Mouse (Mus musculus) intestine, embryonic 15.5 days (tissue): ENCODE results near the gene Eif2d. TPM values are rescaled to one million over a fixed set of nuclear protein-coding genes. Genes with fewer than 3 reads are reported as not detected.

ENCODE experiments used
- ATAC-seq: fragments of 200-750 bp; cut with Nextera tagmentation; 2 replicates; pipeline ENCODE4 v1.8.0; 2017; ENCODE audit warnings: moderate TSS enrichment, moderate library complexity
- H3K27ac ChIP-seq: fragments of 300-500 bp; sonication (generic); 2 replicates; pipeline ENCODE4 v1.5.1; 2015; ENCODE audit warnings: mild to moderate bottlenecking, inconsistent platforms
- H3K27me3 ChIP-seq: fragments of 300-500 bp; sonication (generic); replicated peaks from 2 replicates; pipeline ENCODE4 v1.6.1; 2015; ENCODE audit warnings: inconsistent platforms
- H3K36me3 ChIP-seq: fragments of 300-500 bp; sonication (generic); 2 replicates; pipeline ENCODE4 v1.6.1; 2015; ENCODE audit warnings: inconsistent platforms
- H3K4me1 ChIP-seq: fragments of 300-500 bp; sonication (generic); replicated peaks from 2 replicates; pipeline ENCODE4 v1.6.1; 2015; ENCODE audit warnings: inconsistent platforms
- H3K4me2 ChIP-seq: fragments of 300-500 bp; sonication (generic); replicated peaks from 2 replicates; pipeline ENCODE4 v1.6.1; 2015; ENCODE audit warnings: mild to moderate bottlenecking, inconsistent platforms
- H3K4me3 ChIP-seq: fragments of 300-500 bp; sonication (generic); replicated peaks from 2 replicates; pipeline ENCODE4 v1.5.1; 2015; ENCODE audit warnings: inconsistent platforms
- H3K9ac ChIP-seq: fragments of 300-500 bp; sonication (generic); 2 replicates; pipeline ENCODE4 v1.6.1; 2015; ENCODE audit warnings: inconsistent platforms
- H3K9me3 ChIP-seq: fragments of 300-500 bp; sonication (generic); 2 replicates; pipeline ENCODE4 v1.6.1; 2016; ENCODE audit warnings: inconsistent platforms
- WGBS: fragments of 180-500 bp; shearing (Covaris S2); methylation state at CpG from one replicate; pipeline ENCODE4 v1.1.7; 2015; 5-methylcytosine and 5-hydroxymethylcytosine counted together
- polyA plus RNA-seq: library from polyadenylated mRNA; unstranded; fragments of >200 nt; fragmentation: Nextera tagmentation; extraction: Ambion mirVana; gene quantifications from 2 replicates; pipeline ENCODE4 v1.2.1, GENCODE M21; 2015

The Eif2d gene
- polyA plus RNA-seq, 1 experiment from 2014 or later = 55.1 TPM

DNA sequence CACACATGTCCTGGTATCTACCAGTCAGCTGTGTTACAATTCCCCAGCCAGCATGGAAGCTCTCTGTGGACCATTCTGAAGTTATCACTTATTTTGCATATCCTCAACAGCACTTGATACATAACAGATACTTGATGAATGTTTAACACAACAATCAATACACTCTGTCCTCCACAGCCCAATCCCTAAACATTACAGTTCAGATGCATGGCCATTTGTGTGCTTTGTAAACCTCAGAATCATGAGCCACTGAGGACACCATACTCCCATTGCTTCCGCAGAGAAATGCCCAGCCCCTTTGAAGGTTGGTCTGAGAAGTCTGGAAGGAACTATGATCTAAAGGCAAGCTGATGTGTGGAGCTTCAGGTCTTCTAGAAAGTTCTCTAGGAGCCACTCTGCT lies 58.7 kb downstream of the Eif2d start:
- Histone ChIP-seq H3K4me3 (no peak overlapping the region), H3K27me3 (no peaks in the 10 kb centered on the region), H3K9me3 (no peaks in the 10 kb centered on the region), H3K36me3 (no peaks in the 10 kb centered on the region), H3K4me2 (no peak overlapping the region), H3K4me1 (peaks cover 17% of the 10 kb centered on the region), H3K9ac (no peak overlapping the region), H3K27ac (no peak overlapping the region)
- no peak for ATAC-seq
- WGBS = 84% methylated on average over 1 of the region's 1 CpGs

DNA sequence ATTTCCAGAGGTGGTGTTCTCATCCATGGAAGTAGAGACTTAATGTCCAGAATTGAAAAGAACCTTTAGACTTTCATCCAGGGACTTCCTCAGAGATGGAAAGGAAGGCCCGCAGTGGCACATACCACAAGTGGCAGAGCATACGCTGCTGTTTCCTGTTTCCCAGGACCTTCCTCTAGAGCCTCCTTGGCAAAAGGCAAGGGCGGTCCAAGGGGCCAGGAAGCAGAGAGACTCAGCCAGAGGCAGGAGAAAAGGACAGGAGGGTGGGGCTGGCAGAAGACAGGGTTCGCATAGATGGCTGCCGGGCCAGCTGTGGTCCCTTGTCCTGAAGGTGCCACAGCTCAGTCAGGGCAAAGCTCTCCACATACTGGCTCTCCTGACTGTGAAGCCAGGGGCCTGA lies 60.0 kb downstream of the Eif2d start:
- Histone ChIP-seq H3K9ac (no peak overlapping the region), H3K9me3 (no peaks in the 10 kb centered on the region), H3K4me3 (no peak overlapping the region), H3K4me2 (no peak overlapping the region), H3K36me3 (no peaks in the 10 kb centered on the region), H3K27ac (peak overlapping the region; percentile 19; the same call in 1 of the 2 replicates), H3K27me3 (no peaks in the 10 kb centered on the region), H3K4me1 (peaks cover 17% of the 10 kb centered on the region)
- WGBS = 49% methylated on average over 5 of the region's 5 CpGs
- ATAC-seq = no peak

DNA sequence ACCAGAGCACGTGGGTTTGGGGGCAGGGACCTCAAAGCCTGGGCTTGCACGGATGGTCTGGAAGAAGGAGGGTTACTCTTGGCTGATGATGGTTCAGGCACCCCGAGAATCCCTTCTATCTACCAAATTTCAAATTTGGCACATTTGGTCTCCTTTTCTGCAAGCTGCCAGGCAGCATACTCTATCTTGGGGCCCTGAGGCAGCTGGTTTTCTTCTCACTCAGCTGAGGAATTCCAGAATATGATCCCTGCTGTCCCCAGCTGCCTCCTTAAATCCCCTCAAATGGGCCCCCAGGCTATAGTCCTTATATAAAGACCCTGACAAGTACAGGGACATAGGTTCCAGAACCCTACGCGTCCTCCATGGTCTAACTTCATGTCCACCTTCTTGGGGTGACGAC lies 60.4 kb downstream of the Eif2d start:
- no peak overlapping the region for H3K4me3 ChIP-seq
- peak overlapping the region; percentile 19; the same call in 1 of the 2 replicates for H3K27ac ChIP-seq
- H3K36me3 ChIP-seq = no peaks in the 10 kb centered on the region
- no peak for ATAC-seq
- peaks cover 17% of the 10 kb centered on the region for H3K4me1 ChIP-seq
- no peaks in the 10 kb centered on the region for H3K27me3 ChIP-seq
- H3K4me2 ChIP-seq = no peak overlapping the region
- H3K9ac ChIP-seq = no peak overlapping the region
- WGBS = 60% methylated on average over 6 of the region's 6 CpGs
- H3K9me3 ChIP-seq = no peaks in the 10 kb centered on the region

DNA sequence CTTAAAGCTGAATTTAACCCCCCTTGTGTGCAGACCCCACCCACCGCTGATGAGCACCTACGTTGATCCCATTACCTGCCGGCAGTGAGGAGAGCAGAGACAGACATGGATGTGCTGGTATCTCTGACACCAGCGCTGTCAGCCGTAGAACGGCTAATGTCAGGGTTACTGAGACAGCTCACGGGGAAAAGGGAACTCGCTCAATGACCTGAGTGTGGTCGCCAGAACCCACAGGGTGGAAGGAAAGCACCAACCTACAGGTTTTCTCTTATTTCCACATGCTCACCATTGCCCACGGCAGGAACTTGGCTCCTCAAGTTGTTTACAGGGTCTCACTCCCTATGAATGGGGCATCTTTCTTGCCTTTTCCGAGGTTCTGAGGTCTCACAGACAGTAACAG lies 66.0 kb downstream of the Eif2d start:
- peaks cover 1% of the 10 kb centered on the region; the same call in 1 of the 2 replicates for H3K4me1 ChIP-seq
- H3K27me3 ChIP-seq = no peaks in the 10 kb centered on the region
- no peaks in the 10 kb centered on the region for H3K36me3 ChIP-seq
- H3K4me3 ChIP-seq = no peak overlapping the region
- no peak overlapping the region for H3K27ac ChIP-seq
- no peak overlapping the region for H3K9ac ChIP-seq
- H3K9me3 ChIP-seq = no peaks in the 10 kb centered on the region
- WGBS = 84% methylated on average over 11 of the region's 11 CpGs
- H3K4me2 ChIP-seq = no peak overlapping the region
- no peak for ATAC-seq

DNA sequence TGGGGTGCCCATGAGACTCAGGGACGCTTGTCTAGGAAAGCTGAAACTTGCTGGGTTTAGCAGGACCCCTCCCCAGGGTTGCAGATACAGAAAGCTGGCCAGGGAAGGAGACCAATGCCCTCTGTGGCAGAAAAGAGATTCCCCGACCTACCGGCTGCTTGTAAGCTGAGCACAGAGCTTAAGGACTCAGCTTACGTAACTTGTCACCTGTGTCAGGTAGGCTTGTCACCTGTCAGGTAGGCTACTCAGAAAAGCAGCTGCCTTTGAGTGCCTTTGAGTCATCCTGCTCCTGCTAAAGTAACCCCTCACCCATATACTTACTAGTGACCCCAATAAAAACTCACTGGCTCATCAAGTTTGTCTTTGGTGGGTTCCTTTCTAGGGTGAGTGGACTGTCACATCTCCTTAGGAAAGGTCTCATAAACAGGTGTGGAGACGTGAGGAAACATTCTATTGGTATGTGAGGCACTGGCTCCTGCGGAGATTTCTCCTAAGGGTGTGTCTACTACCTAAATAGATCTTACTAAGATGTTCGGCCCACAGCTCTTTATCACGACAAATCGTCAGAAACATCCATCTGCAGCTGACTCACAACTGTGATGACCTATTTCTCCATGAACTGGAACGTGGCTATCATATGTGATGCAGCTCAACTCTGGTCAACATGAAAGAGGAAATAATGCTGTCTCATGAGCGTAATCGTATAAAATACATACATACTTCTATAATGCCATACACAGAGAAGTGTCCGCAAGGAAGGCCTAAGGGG lies 69.0 kb downstream of the Eif2d start:
- Histone ChIP-seq H3K27me3 (no peaks in the 10 kb centered on the region), H3K4me2 (no peak overlapping the region), H3K36me3 (no peaks in the 10 kb centered on the region), H3K4me3 (no peak overlapping the region), H3K9me3 (no peaks in the 10 kb centered on the region), H3K4me1 (0 out of 2 replicates have a peak, but pooled peaks cover 4% of the 10 kb centered on the region), H3K9ac (no peak overlapping the region), H3K27ac (no peak overlapping the region)
- no peak for ATAC-seq
- WGBS = 78% methylated on average over 13 of the region's 13 CpGs

DNA sequence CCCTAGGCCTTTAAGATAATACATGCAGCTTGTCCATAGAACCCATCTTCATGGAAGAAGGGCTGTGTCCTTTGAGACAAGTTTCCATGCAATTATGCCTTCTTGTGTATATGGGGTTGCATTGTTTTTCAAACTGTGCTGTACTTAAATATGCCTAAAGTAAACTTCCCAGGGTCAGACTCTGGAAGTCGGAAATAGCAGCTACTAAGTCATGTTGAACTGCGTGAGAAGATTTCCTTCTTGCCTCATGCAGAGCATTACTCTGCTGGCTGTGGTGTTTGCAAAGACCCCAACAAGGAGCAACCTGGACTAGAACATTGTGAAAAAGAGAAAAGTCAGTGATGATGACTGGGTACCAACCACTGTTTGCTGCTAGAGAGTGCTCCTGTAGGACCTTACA lies 70.4 kb downstream of the Eif2d start:
- WGBS = 68% methylated on average over 2 of the region's 2 CpGs
- no peaks in the 10 kb centered on the region for H3K9me3 ChIP-seq
- no peaks in the 10 kb centered on the region for H3K36me3 ChIP-seq
- H3K27me3 ChIP-seq = no peaks in the 10 kb centered on the region
- no peak overlapping the region for H3K4me3 ChIP-seq
- ATAC-seq = no peak
- 0 out of 2 replicates have a peak, but pooled peaks cover 5% of the 10 kb centered on the region for H3K4me1 ChIP-seq
- no peak overlapping the region for H3K9ac ChIP-seq
- no peak overlapping the region for H3K4me2 ChIP-seq
- no peak overlapping the region for H3K27ac ChIP-seq

DNA sequence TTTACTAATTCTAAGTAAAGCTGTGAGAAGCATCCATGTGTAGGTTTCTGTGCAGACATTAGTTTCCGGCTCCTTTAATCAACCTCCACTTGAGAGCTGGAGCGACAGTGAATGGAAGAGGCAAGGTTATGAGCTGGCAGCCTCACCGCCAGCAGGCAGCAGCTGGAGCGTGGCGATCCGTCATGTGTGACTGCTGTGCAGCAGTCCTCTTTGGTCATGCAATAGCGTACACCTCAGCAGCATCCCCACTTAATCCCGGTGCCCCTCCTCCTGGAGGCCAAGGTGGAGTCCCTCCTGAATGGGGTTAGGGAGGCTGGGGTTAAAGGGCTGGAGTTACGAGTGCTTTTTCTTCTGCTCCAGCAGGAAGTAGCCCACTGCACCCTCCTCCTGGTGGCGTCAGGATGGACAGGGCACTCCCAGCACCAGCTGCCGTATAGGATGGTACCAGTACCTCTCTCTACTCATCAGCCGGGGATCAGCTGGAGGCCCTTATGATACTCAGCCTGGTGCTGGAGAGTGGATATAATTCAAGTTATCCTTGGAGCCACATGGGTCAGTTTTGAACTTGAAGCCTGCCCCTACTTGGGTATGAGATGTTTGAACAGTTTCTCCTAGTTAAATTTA lies 72.0 kb downstream of the Eif2d start:
- Histone ChIP-seq H3K27ac (no peak overlapping the region), H3K9ac (no peak overlapping the region), H3K4me2 (no peak overlapping the region), H3K36me3 (no peaks in the 10 kb centered on the region), H3K4me1 (0 out of 2 replicates have a peak, but pooled peaks cover 6% of the 10 kb centered on the region), H3K27me3 (no peaks in the 10 kb centered on the region), H3K4me3 (no peak overlapping the region), H3K9me3 (no peaks in the 10 kb centered on the region)
- no peak for ATAC-seq
- WGBS = 62% methylated on average over 12 of the region's 12 CpGs

DNA sequence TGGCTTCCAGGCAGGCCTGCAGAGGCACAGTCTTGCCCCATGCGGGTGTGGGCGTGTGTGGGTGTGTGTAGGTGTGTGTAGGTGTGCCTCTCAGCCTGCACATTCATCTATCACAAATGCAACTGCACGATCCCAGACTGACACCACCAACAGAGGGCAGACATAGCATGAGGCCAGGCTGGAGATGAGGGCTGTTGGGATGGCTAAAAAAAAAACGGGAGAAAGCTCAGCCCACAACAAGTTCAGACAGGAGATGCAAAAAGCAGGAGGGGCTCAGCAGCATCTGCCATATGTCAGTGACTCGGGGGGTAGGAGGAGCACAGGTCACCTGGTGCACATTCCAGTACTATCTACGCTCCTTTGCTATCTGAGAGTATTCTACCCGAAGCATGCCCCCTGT lies 75.2 kb downstream of the Eif2d start:
- Histone ChIP-seq H3K36me3 (no peaks in the 10 kb centered on the region), H3K9me3 (no peaks in the 10 kb centered on the region), H3K4me1 (0 out of 2 replicates have a peak, but pooled peaks cover 6% of the 10 kb centered on the region), H3K27me3 (no peaks in the 10 kb centered on the region), H3K9ac (no peak overlapping the region), H3K27ac (no peak overlapping the region), H3K4me2 (no peak overlapping the region), H3K4me3 (no peak overlapping the region)
- peak; percentile 31; the same call in 1 of the 2 replicates for ATAC-seq
- 40% methylated on average over 7 of the region's 7 CpGs for WGBS

DNA sequence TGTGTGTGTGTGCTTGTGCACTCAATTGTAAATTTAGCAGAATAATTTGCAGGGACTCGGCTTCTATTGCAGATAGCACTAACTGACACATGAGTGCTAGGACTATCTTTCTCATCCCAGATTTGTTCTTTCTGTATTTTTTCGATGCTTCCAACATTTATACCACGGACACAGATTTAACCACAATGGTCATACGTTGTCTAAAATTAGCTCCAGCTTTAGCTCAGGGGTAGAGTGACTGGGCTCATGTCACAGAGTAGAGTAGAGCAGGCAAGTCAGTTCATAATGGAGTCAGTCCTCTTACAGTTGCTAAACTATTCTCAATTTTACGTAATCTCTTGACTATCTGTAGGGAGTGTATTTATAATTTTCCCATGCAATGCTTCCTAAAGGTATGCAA lies 75.7 kb downstream of the Eif2d start:
- Histone ChIP-seq H3K36me3 (no peaks in the 10 kb centered on the region), H3K4me3 (no peak overlapping the region), H3K27me3 (no peaks in the 10 kb centered on the region), H3K4me2 (no peak overlapping the region), H3K27ac (no peak overlapping the region), H3K9ac (no peak overlapping the region), H3K9me3 (no peaks in the 10 kb centered on the region), H3K4me1 (0 out of 2 replicates have a peak, but pooled peaks cover 6% of the 10 kb centered on the region)
- ATAC-seq = no peak
- WGBS = 81% methylated on average over 5 of the region's 5 CpGs

DNA sequence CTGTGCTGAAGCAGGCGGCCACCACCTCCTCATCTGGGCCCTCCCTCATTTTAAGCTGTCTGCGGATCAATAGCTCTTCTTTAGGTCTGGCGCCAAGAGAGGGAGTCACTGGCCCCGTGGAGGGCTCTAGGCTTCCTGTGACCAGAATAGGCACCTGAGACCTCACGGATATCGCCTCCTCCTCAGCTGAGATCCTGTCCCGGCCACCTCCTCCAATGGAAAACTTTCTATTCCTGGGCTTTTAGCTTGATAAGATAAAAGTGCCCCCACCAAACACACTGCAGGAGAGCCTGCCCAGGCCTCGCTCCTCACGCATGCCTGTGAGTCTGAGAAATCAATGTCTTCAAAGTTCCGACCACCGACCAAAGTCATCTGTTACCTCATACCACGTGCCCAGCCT lies 80.5 kb downstream of the Eif2d start:
- ATAC-seq = no peak
- no peaks in the 10 kb centered on the region for H3K36me3 ChIP-seq
- no peaks in the 10 kb centered on the region for H3K9me3 ChIP-seq
- 56% methylated on average over 12 of the region's 12 CpGs for WGBS
- no peak overlapping the region for H3K4me3 ChIP-seq
- H3K4me2 ChIP-seq = no peak overlapping the region
- no peak overlapping the region for H3K9ac ChIP-seq
- no peaks in the 10 kb centered on the region for H3K4me1 ChIP-seq
- H3K27me3 ChIP-seq = no peaks in the 10 kb centered on the region; the same call in 1 of the 2 replicates
- H3K27ac ChIP-seq = no peak overlapping the region

DNA sequence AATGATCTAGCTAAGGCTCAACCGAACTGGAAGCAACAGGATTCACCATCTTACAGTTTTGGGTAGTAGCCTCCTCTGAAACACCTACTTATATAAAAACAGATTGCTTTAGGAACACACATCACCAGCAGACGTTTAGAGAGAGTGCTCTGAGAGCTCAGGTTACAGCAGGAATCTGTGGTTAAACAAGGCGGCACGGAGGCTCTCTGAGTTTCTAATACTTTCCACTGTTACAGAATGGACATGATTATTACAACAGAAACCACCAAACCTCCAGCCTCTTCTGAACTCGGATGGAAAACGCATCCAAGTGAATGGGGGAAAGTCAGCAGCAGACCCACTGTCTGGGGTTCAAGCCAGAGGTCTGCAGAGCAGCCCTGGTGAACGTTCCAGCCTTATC lies 83.1 kb downstream of the Eif2d start:
- Histone ChIP-seq H3K36me3 (no peaks in the 10 kb centered on the region), H3K27ac (no peak overlapping the region)

More for the DNA sequence above, 83.1 kb downstream of the Eif2d start:
- Histone ChIP-seq H3K27me3 (peaks cover 5% of the 10 kb centered on the region), H3K9ac (no peak overlapping the region), H3K9me3 (no peaks in the 10 kb centered on the region), H3K4me2 (no peak overlapping the region), H3K4me1 (0 out of 2 replicates have a peak, but pooled peaks cover 3% of the 10 kb centered on the region), H3K4me3 (no peak overlapping the region)
- 45% methylated on average over 7 of the region's 7 CpGs for WGBS
- no peak for ATAC-seq
